Mouse (Mus musculus) spleen, adult 2 months (tissue): ENCODE results near the gene Sae1.
A peak's percentile ranks its signal among the peaks of the same experiment; 100 is the strongest.

Experiments used
- CTCF ChIP-seq: fragments of 200-500 bp; IDR thresholded peaks from 2 replicates; pipeline ENCODE4 v1.5.1; 2011; ENCODE audit warnings: mild to moderate bottlenecking, inconsistent platforms; ENCODE audit not compliant: insufficient read depth, insufficient read length, insufficient replicate concordance; ENCODE audit errors: extremely low read depth
- POLR2A ChIP-seq: fragments of 200-500 bp; IDR thresholded peaks from 2 replicates; pipeline ENCODE4 v1.6.1; 2011; ENCODE audit warnings: low read depth, low read length, inconsistent platforms

- TF ChIP-seq POLR2A = no peak
- TF ChIP-seq CTCF = peak; percentile 11; the same call in 1 of the 2 replicates
Measured at GRCm38 (mm10) chr7:16272681-16273080, 114.9 kb downstream of the Sae1 start.
